Mouse (Mus musculus): Measurements from ENCODE around the gene Dnaic1. TPM values are rescaled to one million over a fixed set of nuclear protein-coding genes. Genes with fewer than 3 reads are reported as not detected.
"Not testable (repeated sequence)": the region's sequence is repeated elsewhere in the genome, so short reads cannot be mapped to it uniquely, and the experiment has no call there.

Dnaic1 gene
- total RNA-seq, 2 experiments from 2014 or later, result 0.84 to 1.6 TPM

DNA sequence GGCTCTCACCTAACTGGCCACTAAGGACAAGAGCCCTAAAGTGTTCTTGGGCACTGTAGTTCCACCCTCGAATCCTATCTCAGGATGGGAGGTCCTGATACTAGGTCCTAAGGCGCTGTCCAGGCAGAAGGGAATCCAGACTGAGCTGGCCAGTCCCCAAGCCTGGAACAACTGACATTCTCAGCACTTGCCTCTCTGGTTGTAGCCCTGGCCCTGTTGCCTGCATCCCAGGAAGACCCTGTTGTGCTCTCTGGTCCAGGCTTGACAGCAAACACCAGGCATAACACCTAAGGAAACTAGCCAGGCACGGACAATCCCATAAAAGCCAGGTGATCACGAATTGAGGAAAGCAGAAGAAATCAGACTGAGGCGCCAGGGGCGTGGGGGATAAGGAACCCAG is 113.2 kb downstream of the Dnaic1 start:
- no peak for DNase-seq
- intact Hi-C loops (cut with DNase I), result no loop called here

DNA sequence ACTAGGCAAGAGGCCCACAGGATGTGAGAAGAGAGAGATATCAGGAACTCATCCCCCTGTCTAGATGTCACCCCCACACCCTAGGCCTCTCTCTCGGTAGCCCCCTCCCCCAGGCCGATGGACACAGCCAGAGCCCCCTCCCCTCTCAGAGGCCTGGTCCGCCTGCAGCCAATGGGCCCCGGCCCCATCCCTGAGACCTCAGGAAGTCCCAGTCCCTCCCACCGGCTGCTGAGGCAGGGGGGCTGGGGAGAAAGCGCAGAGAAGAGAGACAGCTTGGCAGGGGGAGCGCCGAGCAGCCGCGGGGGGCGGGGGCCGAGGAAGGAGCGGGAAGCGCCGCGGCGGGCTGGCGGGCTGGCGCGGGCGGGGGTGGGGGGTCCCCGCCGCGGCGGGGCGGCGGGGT is 113.7 kb downstream of the Dnaic1 start:
- DNase-seq; intact Hi-C loops (cut with DNase I): not testable (repeated sequence)

DNA sequence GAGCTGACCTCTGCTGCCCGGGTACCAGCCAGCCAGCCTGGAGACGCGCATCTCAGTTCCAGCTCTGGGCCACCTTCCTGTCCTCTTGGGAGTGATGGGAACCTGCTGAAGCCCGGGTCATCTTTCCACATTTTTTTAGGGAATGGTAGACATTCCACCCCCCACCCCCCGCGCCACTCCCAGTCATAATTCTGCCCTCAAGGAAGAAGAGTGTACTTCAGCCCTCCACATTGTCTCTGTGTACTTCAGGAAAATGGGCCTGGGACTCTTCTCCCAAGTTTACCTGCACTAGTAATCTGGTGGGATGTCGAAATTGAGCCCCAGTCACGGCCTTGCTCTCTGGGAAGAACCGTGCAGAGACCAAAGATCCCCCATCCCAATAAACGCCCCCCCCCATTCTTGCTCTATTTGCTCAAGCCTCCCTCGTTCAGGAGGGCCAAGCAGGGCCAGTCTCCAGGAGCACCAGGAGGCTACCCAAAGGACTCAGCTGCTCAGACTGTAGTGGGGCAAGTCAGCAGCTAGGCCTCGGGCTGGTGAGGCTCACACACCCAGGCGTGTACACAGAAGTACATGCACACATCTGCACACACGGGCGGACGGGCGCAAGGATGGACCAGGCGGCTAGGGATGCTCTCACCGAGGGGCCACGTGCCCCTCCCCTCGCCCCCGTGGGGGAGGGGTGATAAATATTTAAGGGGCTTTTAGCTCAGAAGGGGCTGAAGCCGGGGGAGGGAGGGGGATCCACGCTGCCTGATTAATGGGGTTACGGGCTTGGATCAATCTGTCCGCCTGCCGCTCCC is 114.8 kb downstream of the Dnaic1 start:
- DNase-seq; intact Hi-C loops (cut with DNase I): not testable (repeated sequence)

DNA sequence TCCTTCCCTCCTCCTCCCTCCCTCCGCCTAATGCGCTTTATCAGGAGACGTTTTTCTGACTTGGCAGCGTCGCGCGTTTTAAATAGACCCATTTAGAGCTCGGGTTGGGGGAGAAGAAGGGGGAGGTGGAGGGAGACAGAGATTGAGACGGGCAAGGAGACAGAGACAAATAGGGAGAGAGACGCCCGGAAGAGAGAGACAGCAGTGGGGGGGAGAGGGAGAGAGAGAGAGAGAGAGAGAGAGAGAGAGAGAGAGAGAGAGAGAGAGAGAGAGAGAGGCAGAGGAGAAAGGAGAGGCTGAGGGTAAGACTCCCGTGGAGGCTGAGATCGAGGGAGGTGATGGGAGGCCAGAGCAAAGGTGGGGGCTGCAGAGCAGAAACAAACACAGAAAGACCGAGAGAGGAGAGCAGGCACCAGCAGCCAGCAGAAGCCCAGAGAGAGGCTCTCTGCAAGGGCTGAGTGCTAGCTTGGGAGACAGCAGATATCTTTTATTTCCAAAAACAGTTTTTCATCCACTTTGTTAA is 115.4 kb downstream of the Dnaic1 start:
- intact Hi-C loops (cut with DNase I); DNase-seq: not testable (repeated sequence)

DNA sequence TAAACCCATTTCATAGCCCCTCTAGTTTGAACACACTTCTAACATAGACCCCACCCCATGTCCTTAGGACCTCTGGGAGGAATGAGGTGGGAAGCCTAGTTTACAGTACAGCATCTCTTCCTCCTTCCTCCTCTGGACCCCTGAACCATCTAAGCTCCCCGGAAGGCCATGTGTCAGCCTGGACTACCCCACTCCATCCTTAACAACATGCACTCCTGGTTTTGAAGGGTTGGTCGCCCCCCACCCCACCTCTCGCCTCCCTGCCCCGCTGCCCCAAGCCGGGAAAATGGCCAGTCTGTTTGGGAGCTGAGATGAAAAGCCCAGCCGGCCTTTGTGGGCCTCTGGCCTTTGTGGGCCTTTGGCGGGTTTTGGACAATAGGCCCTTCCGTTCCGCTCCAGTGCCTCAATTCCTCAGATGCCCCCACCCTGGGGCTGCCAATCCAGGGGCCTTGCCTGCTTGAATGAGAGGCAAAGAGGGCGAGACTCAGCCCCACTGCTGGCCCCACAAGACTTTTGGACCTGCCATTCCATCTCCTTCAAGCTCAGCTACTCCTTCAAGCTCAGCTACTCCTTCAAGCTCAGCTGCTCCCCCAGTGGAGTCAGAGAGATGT is 116.4 kb downstream of the Dnaic1 start:
- DNase-seq; intact Hi-C loops (cut with DNase I): not testable (repeated sequence)

Other genes with a start within 250 kb of the Dnaic1 start
- 10 to 100 TPM; 38.9 to 43.5 TPM for gene Ubap1, start 220.8 kb upstream of the Dnaic1 start, total RNA-seq (2021)
- 1 to 10 TPM; 1.4 to 2.0 TPM for gene Kif24, start 104.9 kb upstream of the Dnaic1 start, total RNA-seq (2021)
- gene Nudt2, start 104.6 kb upstream of the Dnaic1 start, total RNA-seq (2021), result 10 to 100 TPM; 25.6 to 27.9 TPM
- gene AI464131, start 66.7 kb upstream of the Dnaic1 start, total RNA-seq (2021), result 10 to 100 TPM; 10.1 to 10.6 TPM
- gene 1110017D15Rik, start 52.4 kb upstream of the Dnaic1 start, total RNA-seq (2021), result under 1 TPM in 1 of 2 experiments, not detected in 1; 0.31 TPM
- 10 to 100 TPM; 18.6 to 21.8 TPM for gene Fam219a, start 237 bp upstream of the Dnaic1 start, total RNA-seq (2021)
- gene Enho, start 70.5 kb downstream of the Dnaic1 start, total RNA-seq (2021), result 1 to 10 TPM; 4.2 to 4.4 TPM
- gene Cntfr, start 127.3 kb downstream of the Dnaic1 start, total RNA-seq (2021), result 1 to 10 TPM; 3.3 to 7.5 TPM
- 10 to 100 TPM; 65.3 to 66.2 TPM for gene Il11ra1, start 130.2 kb downstream of the Dnaic1 start, total RNA-seq (2021)
- gene Rpp25l, start 143.8 kb downstream of the Dnaic1 start, total RNA-seq (2021), result 10 to 100 TPM; 28.0 to 32.1 TPM
- 10 to 100 TPM; 85.9 to 92.3 TPM for gene Dctn3, start 153.4 kb downstream of the Dnaic1 start, total RNA-seq (2021)
- gene Arid3c, start 161.4 kb downstream of the Dnaic1 start, total RNA-seq (2021), result not detected
- gene Galt, start 185.5 kb downstream of the Dnaic1 start, total RNA-seq (2021), result 10 to 100 TPM; 57.7 to 66.1 TPM
- 10 to 100 TPM; 23.8 to 28.6 TPM for gene Sigmar1, start 186.4 kb downstream of the Dnaic1 start, total RNA-seq (2021)
- gene Ccl27a, start 204.5 kb downstream of the Dnaic1 start, total RNA-seq (2021), result 10 to 100 TPM; 23.1 to 24.3 TPM

Measured in heart, postnatal 10 days (tissue).